9 mouse cellular contexts compared by ENCODE assay signal in genomic region chr6:55177060-55177732, GRCm38 (mm10). TPM values are rescaled to one million over a fixed set of nuclear protein-coding genes. Genes with fewer than 3 reads are reported as not detected.
A peak's percentile ranks its signal among the peaks of the same experiment; 100 is the strongest.
DNase-seq lines count a peak whose midpoint lies in the region; ATAC-seq and TF ChIP-seq lines count a peak whose summit lies in the region.
"Had no signal": no experiment of that assay in that cellular context is flagged by ENCODE, and none has a peak within 500 bp of the region (broad histone marks: within the 10 kb centered on the region; RNA-seq: fewer than 3 reads in every experiment).

No protein-coding gene starts in this region.

- H3K4me3 ChIP-seq in hindbrain, postnatal 0 days (ENCODE audit: low read length): no peak overlapping the region
- H3K4me3 ChIP-seq in hindbrain, embryonic 12.5 days: no peak overlapping the region
- no peak overlapping the region for H3K4me3 ChIP-seq in thymus, adult 2 months (ENCODE audit: control insufficient read depth, insufficient read depth, low read length)
- H3K4me3 ChIP-seq in intestine, embryonic 15.5 days (replicated peaks): no peak overlapping the region
- no peak overlapping the region for H3K4me3 ChIP-seq in hindbrain, embryonic 14.5 days (replicated peaks; ENCODE audit: low read length)
- H3K4me3 ChIP-seq: hindbrain, embryonic 15.5 days had no signal

- no peaks in the 10 kb centered on the region for H3K9me3 ChIP-seq in hindbrain, postnatal 0 days (ENCODE audit: low read length)
- H3K9me3 ChIP-seq in hindbrain, embryonic 12.5 days (replicated peaks): no peaks in the 10 kb centered on the region
- H3K9me3 ChIP-seq in intestine, embryonic 15.5 days: no peaks in the 10 kb centered on the region
- no peaks in the 10 kb centered on the region for H3K9me3 ChIP-seq in hindbrain, embryonic 14.5 days (ENCODE audit: control insufficient read depth, low read length)
- H3K9me3 ChIP-seq: hindbrain, embryonic 15.5 days had no signal

- H3K9ac ChIP-seq in hindbrain, postnatal 0 days (replicated peaks; ENCODE audit: low read length): no peak overlapping the region
- no peak overlapping the region for H3K9ac ChIP-seq in hindbrain, embryonic 12.5 days
- no peak overlapping the region for H3K9ac ChIP-seq in intestine, embryonic 15.5 days
- H3K9ac ChIP-seq in hindbrain, embryonic 14.5 days: no peak overlapping the region
- H3K9ac ChIP-seq: hindbrain, embryonic 15.5 days had no signal

- TF ChIP-seq POLR2A in thymus, adult 2 months (IDR thresholded peaks at IDR 0.05; ENCODE audit: control insufficient read depth, extremely low read depth, insufficient read depth, low read length, poor library complexity): no peak

- no peaks in the 10 kb centered on the region for H3K36me3 ChIP-seq in hindbrain, postnatal 0 days (ENCODE audit: insufficient read depth, low read length)
- no peaks in the 10 kb centered on the region for H3K36me3 ChIP-seq in hindbrain, embryonic 12.5 days
- no peaks in the 10 kb centered on the region for H3K36me3 ChIP-seq in thymus, adult 2 months (ENCODE audit: control insufficient read depth, insufficient read depth, low read length)
- no peaks in the 10 kb centered on the region for H3K36me3 ChIP-seq in intestine, embryonic 15.5 days
- no peaks in the 10 kb centered on the region for H3K36me3 ChIP-seq in hindbrain, embryonic 14.5 days (replicated peaks; ENCODE audit: control insufficient read depth, insufficient read depth)
- H3K36me3 ChIP-seq: hindbrain, embryonic 15.5 days had no signal

- ATAC-seq in hindbrain, postnatal 0 days: 0 out of 2 replicates have a peak, but pooled peaks have one; percentile 41
- ATAC-seq in hindbrain, embryonic 12.5 days (ENCODE audit: low FRiP score): no peak
- no peak for ATAC-seq in intestine, embryonic 15.5 days
- no peak for ATAC-seq in hindbrain, embryonic 14.5 days (ENCODE audit: low FRiP score)

- no peak overlapping the region for H3K4me2 ChIP-seq in hindbrain, postnatal 0 days (ENCODE audit: low read depth, low read length)
- H3K4me2 ChIP-seq in hindbrain, embryonic 12.5 days (replicated peaks): no peak overlapping the region
- no peak overlapping the region for H3K4me2 ChIP-seq in intestine, embryonic 15.5 days (replicated peaks)
- no peak overlapping the region for H3K4me2 ChIP-seq in hindbrain, embryonic 14.5 days (replicated peaks)
- H3K4me2 ChIP-seq: hindbrain, embryonic 15.5 days had no signal

- DNase-seq in hindbrain, postnatal 0 days (ENCODE audit: low spot score): peak; percentile 64
- DNase-seq in thymus, adult 2 months: peak; percentile 16
- DNase-seq in thymus, adult 18-20 months: no peak
- DNase-seq in induced T-regulatory cell, adult 2 months (ENCODE audit: low read depth): peak; percentile 44
- peak; percentile 65 for DNase-seq in thymus, postnatal 4 days
- no peak for DNase-seq in hindbrain, embryonic 14.5 days (ENCODE audit: low spot score)

- TF ChIP-seq CTCF in hindbrain, postnatal 0 days (IDR thresholded peaks at IDR 0.05; ENCODE audit: low read depth): peak; percentile 56
- TF ChIP-seq CTCF in thymus, adult 2 months (IDR thresholded peaks at IDR 0.05; ENCODE audit: borderline replicate concordance, control insufficient read depth, extremely low read depth, insufficient read depth, low read length, poor library complexity): no peak

- no peaks in the 10 kb centered on the region for H3K4me1 ChIP-seq in hindbrain, postnatal 0 days (ENCODE audit: insufficient read depth, low read length)
- H3K4me1 ChIP-seq in hindbrain, embryonic 12.5 days: no peaks in the 10 kb centered on the region
- H3K4me1 ChIP-seq in thymus, adult 2 months (replicated peaks; ENCODE audit: control insufficient read depth, insufficient read depth, low read length): no peaks in the 10 kb centered on the region
- H3K4me1 ChIP-seq in intestine, embryonic 15.5 days (replicated peaks): no peaks in the 10 kb centered on the region
- no peaks in the 10 kb centered on the region for H3K4me1 ChIP-seq in hindbrain, embryonic 14.5 days (replicated peaks; ENCODE audit: control insufficient read depth, insufficient read depth, low read length)
- H3K4me1 ChIP-seq: hindbrain, embryonic 15.5 days had no signal

- no peaks in the 10 kb centered on the region for H3K27me3 ChIP-seq in hindbrain, postnatal 0 days (ENCODE audit: insufficient read depth, low read length)
- H3K27me3 ChIP-seq in hindbrain, embryonic 12.5 days: peaks cover 46% of the 10 kb centered on the region
- H3K27me3 ChIP-seq in thymus, adult 2 months (ENCODE audit: control insufficient read depth, insufficient read depth, low read length): no peaks in the 10 kb centered on the region
- no peaks in the 10 kb centered on the region for H3K27me3 ChIP-seq in intestine, embryonic 15.5 days (replicated peaks)
- peaks cover 19% of the 10 kb centered on the region; the same call in 1 of the 2 replicates for H3K27me3 ChIP-seq in hindbrain, embryonic 14.5 days (ENCODE audit: control insufficient read depth, insufficient read depth, low read length)

- no peak overlapping the region for H3K27ac ChIP-seq in hindbrain, postnatal 0 days
- no peak overlapping the region for H3K27ac ChIP-seq in hindbrain, embryonic 12.5 days
- H3K27ac ChIP-seq in thymus, adult 2 months (ENCODE audit: control insufficient read depth, insufficient read depth, low read length): no peak overlapping the region
- H3K27ac ChIP-seq in intestine, embryonic 15.5 days: no peak overlapping the region
- H3K27ac ChIP-seq in hindbrain, embryonic 14.5 days: no peak overlapping the region
- H3K27ac ChIP-seq: hindbrain, embryonic 15.5 days had no signal

- WGBS in hindbrain, postnatal 0 days: 33% methylated on average over 12 of the region's 12 CpGs
- 36% methylated on average over 12 of the region's 12 CpGs for WGBS in hindbrain, embryonic 12.5 days
- WGBS in thymus, adult 2 months: 31% methylated on average over 12 of the region's 12 CpGs
- 47% methylated on average over 12 of the region's 12 CpGs for WGBS in intestine, embryonic 15.5 days
- WGBS in hindbrain, embryonic 14.5 days: 37% methylated on average over 12 of the region's 12 CpGs

RNA-seq across cellular contexts. Expression of gene Inmt, which starts 2.4 kb away (rescaled TPM):
- 0.52 TPM in 1 of 2 replicates, not detected in the other for total RNA-seq in hindbrain, postnatal 0 days (2014; rRNA removed)
- not detected in 2 replicates for polyA plus RNA-seq in hindbrain, postnatal 0 days (2015; fragmentation: Nextera tagmentation; extraction: Ambion mirVana)
- polyA plus RNA-seq in hindbrain, embryonic 12.5 days (2016; fragmentation: Nextera tagmentation; extraction: Ambion mirVana): 0.29 TPM in 1 of 2 replicates, not detected in the other
- polyA plus RNA-seq in thymus, adult 2 months (2012; rRNA removed): 3.3 and 20.8 TPM in 2 replicates
- polyA plus RNA-seq in intestine, embryonic 15.5 days (2015; fragmentation: Nextera tagmentation; extraction: Ambion mirVana): 0.21 and 0.62 TPM in 2 replicates
- not detected in 2 replicates for polyA plus RNA-seq in hindbrain, embryonic 14.5 days (2014; fragmentation: Nextera tagmentation; extraction: Ambion mirVana)
- polyA plus RNA-seq: hindbrain, embryonic 15.5 days had no signal

RNA-seq across cellular contexts. Expression of gene Mindy4, which starts 26.0 kb away (rescaled TPM):
- total RNA-seq in hindbrain, postnatal 0 days (2014; rRNA removed): 10.4 and 11.7 TPM in 2 replicates
- polyA plus RNA-seq in hindbrain, postnatal 0 days (2015; fragmentation: Nextera tagmentation; extraction: Ambion mirVana): 8.2 and 8.4 TPM in 2 replicates
- 11.2 and 13.9 TPM in 2 replicates for polyA plus RNA-seq in hindbrain, embryonic 12.5 days (2016; fragmentation: Nextera tagmentation; extraction: Ambion mirVana)
- 9.0 and 9.2 TPM in 2 replicates for polyA plus RNA-seq in thymus, adult 2 months (2012; rRNA removed)
- polyA plus RNA-seq in intestine, embryonic 15.5 days (2015; fragmentation: Nextera tagmentation; extraction: Ambion mirVana): 6.5 and 7.3 TPM in 2 replicates
- polyA plus RNA-seq in hindbrain, embryonic 14.5 days (2014; fragmentation: Nextera tagmentation; extraction: Ambion mirVana): 12.9 and 14.2 TPM in 2 replicates

RNA-seq across cellular contexts. Expression of gene Crhr2, which starts 44.4 kb away (rescaled TPM):
- 1.4 and 3.0 TPM in 2 replicates for total RNA-seq in hindbrain, postnatal 0 days (2014; rRNA removed)
- polyA plus RNA-seq in hindbrain, postnatal 0 days (2015; fragmentation: Nextera tagmentation; extraction: Ambion mirVana): 1.5 and 1.8 TPM in 2 replicates
- 0.40 and 0.50 TPM in 2 replicates for polyA plus RNA-seq in hindbrain, embryonic 12.5 days (2016; fragmentation: Nextera tagmentation; extraction: Ambion mirVana)
- polyA plus RNA-seq in thymus, adult 2 months (2012; rRNA removed): 0.36 and 3.1 TPM in 2 replicates
- polyA plus RNA-seq in intestine, embryonic 15.5 days (2015; fragmentation: Nextera tagmentation; extraction: Ambion mirVana): 0.26 and 0.37 TPM in 2 replicates
- polyA plus RNA-seq in hindbrain, embryonic 14.5 days (2014; fragmentation: Nextera tagmentation; extraction: Ambion mirVana): 0.95 and 1.3 TPM in 2 replicates

Comparison
In these comparisons a context has a peak if more than half of its experiments do, and no peak if none do; other contexts are left out.
1. DNase-seq: peak in hindbrain, postnatal 0 days (single experiment), thymus, adult 2 months (single experiment), induced T-regulatory cell, adult 2 months (single experiment) and thymus, postnatal 4 days (single experiment); none in thymus, adult 18-20 months (0 of 2) and hindbrain, embryonic 14.5 days (single experiment).